Mouse (Mus musculus) testis, adult 2 months (tissue): ENCODE measurements around the gene Tbkbp1.

ENCODE experiments used
- CTCF ChIP-seq: fragments of 200-500 bp; IDR thresholded peaks from 2 replicates; pipeline ENCODE4 v1.5.1; 2012; ENCODE audit warnings: low read depth, mild to moderate bottlenecking, inconsistent platforms, low read length, moderate library complexity; ENCODE audit not compliant: control insufficient read depth, insufficient read depth, insufficient replicate concordance
- POLR2A ChIP-seq: fragments of 200-500 bp; IDR thresholded peaks from 2 replicates; pipeline ENCODE4 v1.6.1; 2012; ENCODE audit warnings: low read depth, mild to moderate bottlenecking, inconsistent platforms, low read length, moderate library complexity; ENCODE audit not compliant: control insufficient read depth

- TF ChIP-seq CTCF (no peak), POLR2A (no peak)
These were observed 22.3 kb downstream of the Tbkbp1 start for GRCm38 (mm10) chr11:97128956-97129355.
